Mouse (Mus musculus) heart, postnatal 0 days (tissue): ENCODE data around the gene Cacfd1. TPM values are rescaled to one million over a fixed set of nuclear protein-coding genes. Genes with fewer than 3 reads are reported as not detected.

ENCODE experiments used
- ATAC-seq: fragments of 200-750 bp; cut with Nextera tagmentation; 2 replicates; pipeline ENCODE4 v1.8.0; 2017; ENCODE audit warnings: low read depth, moderate number of reproducible peaks, moderate library complexity; ENCODE audit not compliant: insufficient read depth
- DNase-seq: peaks from one replicate; pipeline ENCODE4 v3.0.0-alpha.2; 2016; ENCODE audit warnings: low spot score
- H3K27ac ChIP-seq: fragments of 300-500 bp; sonication (generic); 2 replicates; pipeline ENCODE4 v1.5.1; 2014; ENCODE audit warnings: low read depth, mild to moderate bottlenecking
- H3K27me3 ChIP-seq: fragments of 300-500 bp; sonication (generic); 2 replicates; pipeline ENCODE4 v1.6.1; 2014; ENCODE audit warnings: low read length, mixed read lengths; ENCODE audit not compliant: control insufficient read depth, insufficient read depth
- H3K36me3 ChIP-seq: fragments of 300-500 bp; sonication (generic); replicated peaks from 2 replicates; pipeline ENCODE4 v1.6.1; 2014; ENCODE audit warnings: low read length, mixed read lengths; ENCODE audit not compliant: control insufficient read depth, insufficient read depth
- H3K4me1 ChIP-seq: fragments of 300-500 bp; sonication (generic); 2 replicates; pipeline ENCODE4 v1.6.1; 2014; ENCODE audit warnings: antibody characterized with exemption; ENCODE audit not compliant: control insufficient read depth, insufficient read depth
- H3K4me2 ChIP-seq: fragments of 300-500 bp; sonication (generic); 2 replicates; pipeline ENCODE4 v1.6.1; 2014; ENCODE audit warnings: low read depth, mild to moderate bottlenecking, low read length, moderate library complexity
- H3K4me3 ChIP-seq: fragments of 300-500 bp; sonication (generic); 2 replicates; pipeline ENCODE4 v1.5.1; 2014; ENCODE audit warnings: low read depth, low read length
- H3K9ac ChIP-seq: fragments of 300-500 bp; sonication (generic); replicated peaks from 2 replicates; pipeline ENCODE4 v1.6.1; 2014; ENCODE audit warnings: low read depth, low read length, mixed read lengths
- H3K9me3 ChIP-seq: fragments of 300-500 bp; sonication (generic); replicated peaks from 2 replicates; pipeline ENCODE4 v1.6.1; 2016; ENCODE audit warnings: low read length; ENCODE audit not compliant: control insufficient read depth
- CTCF ChIP-seq: IDR thresholded peaks from 2 replicates; pipeline ENCODE4 v1.5.1; 2016; ENCODE audit warnings: antibody characterized with exemption, control low read depth, low read depth
- EP300 ChIP-seq: IDR thresholded peaks from 2 replicates; pipeline ENCODE4 v1.6.1; 2016; ENCODE audit warnings: antibody characterized with exemption, low read depth
- WGBS: fragments of 180-500 bp; shearing (Covaris S2); extraction: QIAGEN DNeasy Blood & Tissue Kit; methylation state at CpG from one replicate; pipeline ENCODE4 v1.1.7; 2014; 5-methylcytosine and 5-hydroxymethylcytosine counted together
- polyA plus RNA-seq: library from polyadenylated mRNA; unstranded; fragments of >200 nt; fragmentation: Nextera tagmentation; extraction: Ambion mirVana; gene quantifications from 2 replicates; pipeline ENCODE4 v1.2.1, GENCODE M21; 2015
- total RNA-seq: library from RNA; depleted of rRNA; stranded (reverse); fragments of >200 nt; gene quantifications from 2 replicates; pipeline ENCODE4 v1.2.3, GENCODE M21; 2014; ENCODE audit warnings: low replicate concordance; rRNA removed

Gene Cacfd1
- total and polyA plus RNA-seq, 2 experiments from 2014 or later: 26.6 to 37.3 TPM

DNA sequence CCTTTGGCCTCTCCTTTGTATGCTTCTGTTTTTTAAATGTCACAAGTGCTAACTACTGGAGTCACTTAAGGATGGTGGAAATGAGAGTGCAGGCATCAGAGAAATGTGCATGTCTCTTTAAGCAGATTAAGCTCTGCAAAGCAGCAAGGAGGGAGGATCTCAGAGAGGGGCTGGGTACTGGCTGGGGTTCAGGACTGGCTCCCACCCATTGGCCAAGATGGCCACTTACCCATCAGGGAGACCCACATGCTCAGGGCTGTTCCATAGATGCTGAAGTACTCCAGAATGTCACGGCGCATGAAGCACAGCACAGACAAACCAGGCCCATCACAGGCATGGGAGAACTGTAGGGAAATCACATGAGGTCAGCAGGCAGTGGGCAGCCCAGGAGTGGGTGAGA is 57.4 kb downstream of the Cacfd1 start:
- 85% methylated on average over 2 of the region's 2 CpGs for WGBS

DNA sequence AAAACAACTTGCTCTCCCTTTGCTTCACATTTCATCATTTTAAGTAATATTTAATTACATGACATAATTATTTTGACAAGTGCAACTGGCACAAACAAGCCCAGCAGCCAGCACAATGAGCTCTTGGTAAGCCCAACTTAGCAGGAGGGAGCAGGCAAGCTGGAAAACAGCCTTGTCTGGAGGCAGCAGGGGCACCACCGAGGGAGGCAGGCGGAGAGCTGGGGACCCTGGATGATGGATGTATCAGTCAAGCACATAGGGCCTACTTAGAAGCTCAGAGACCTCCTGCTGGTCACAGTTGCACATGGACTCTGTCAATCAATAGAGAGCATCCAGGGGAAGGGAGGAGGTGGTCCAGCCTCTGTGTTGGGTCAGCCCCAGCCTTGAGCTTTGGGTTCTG is 58.3 kb downstream of the Cacfd1 start:
- no peak for ATAC-seq
- H3K4me2 ChIP-seq: no peak overlapping the region
- TF ChIP-seq CTCF (no peak), EP300 (no peak)
- no peak for DNase-seq
- peaks cover 17% of the 10 kb centered on the region for H3K4me1 ChIP-seq
- no peaks in the 10 kb centered on the region for H3K27me3 ChIP-seq
- no peaks in the 10 kb centered on the region for H3K36me3 ChIP-seq
- WGBS: 53% methylated on average over 2 of the region's 2 CpGs
- H3K9ac ChIP-seq: no peak overlapping the region
- no peak overlapping the region for H3K4me3 ChIP-seq
- H3K27ac ChIP-seq: no peak overlapping the region
- no peaks in the 10 kb centered on the region for H3K9me3 ChIP-seq

More for the DNA sequence above, 57.4 kb downstream of the Cacfd1 start:
- Histone ChIP-seq H3K27me3 (no peaks in the 10 kb centered on the region), H3K9ac (no peak overlapping the region), H3K4me1 (peaks cover 17% of the 10 kb centered on the region), H3K27ac (no peak overlapping the region), H3K4me2 (no peak overlapping the region), H3K36me3 (no peaks in the 10 kb centered on the region), H3K9me3 (no peaks in the 10 kb centered on the region), H3K4me3 (no peak overlapping the region)
- no peak for TF ChIP-seq EP300
- TF ChIP-seq CTCF: no peak
- no peak for DNase-seq
- ATAC-seq: no peak

DNA sequence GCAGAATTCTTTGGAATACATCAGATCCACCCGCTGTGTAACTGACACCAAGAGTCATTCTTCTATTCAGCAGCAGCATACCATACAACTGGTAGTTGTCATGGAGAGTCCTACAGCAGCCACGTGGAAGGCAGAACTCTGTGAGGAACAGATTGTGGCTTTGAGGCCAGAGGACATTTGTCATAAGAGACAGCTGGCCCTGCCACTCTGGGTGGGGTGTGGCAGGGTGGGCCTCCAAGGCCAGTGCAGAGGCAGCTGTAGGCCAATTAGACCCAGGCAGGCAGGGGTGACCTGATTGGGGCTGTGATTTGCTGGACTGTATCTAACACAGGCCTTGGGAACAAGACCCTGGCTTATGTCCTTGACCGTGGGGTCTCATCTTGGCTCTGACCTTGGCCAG is 59.9 kb downstream of the Cacfd1 start:
- H3K4me3 ChIP-seq: no peak overlapping the region
- peaks cover 17% of the 10 kb centered on the region for H3K4me1 ChIP-seq
- WGBS: 59% methylated on average over 3 of the region's 3 CpGs
- H3K27ac ChIP-seq: no peak overlapping the region
- H3K9me3 ChIP-seq: no peaks in the 10 kb centered on the region
- no peak overlapping the region for H3K4me2 ChIP-seq
- no peak overlapping the region for H3K9ac ChIP-seq
- DNase-seq (no peak), ATAC-seq (no peak)
- TF ChIP-seq CTCF (no peak), EP300 (no peak)
- H3K36me3 ChIP-seq: no peaks in the 10 kb centered on the region
- no peaks in the 10 kb centered on the region for H3K27me3 ChIP-seq

DNA sequence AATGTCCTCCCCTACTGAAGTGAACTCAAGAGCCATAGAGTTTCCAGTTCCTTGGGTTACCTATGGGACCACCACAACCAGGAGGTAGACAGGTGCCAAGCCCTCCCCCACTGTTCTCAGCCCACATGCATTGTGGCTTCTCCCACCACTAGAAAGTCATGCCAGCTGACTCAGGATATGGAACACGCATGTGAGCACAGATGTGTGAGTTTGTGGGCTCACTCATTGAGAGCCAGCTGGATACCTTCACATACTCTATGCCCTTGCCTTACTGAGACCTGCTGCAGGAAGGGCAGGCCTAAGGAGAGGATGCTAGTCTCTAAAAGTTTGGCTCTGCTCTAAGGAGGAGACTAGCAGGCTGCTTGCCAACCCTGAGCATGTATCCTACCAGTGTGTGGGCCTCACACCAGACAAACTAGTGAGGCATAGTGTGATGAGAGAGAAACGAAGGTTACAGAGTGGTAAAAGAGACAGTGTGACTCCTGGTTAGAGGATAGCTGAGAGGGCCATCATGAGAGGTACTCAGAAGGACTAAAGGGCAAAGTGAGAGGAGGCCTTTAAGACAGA is 60.6 kb downstream of the Cacfd1 start:
- H3K27me3 ChIP-seq: no peaks in the 10 kb centered on the region
- DNase-seq (no peak), ATAC-seq (no peak)
- H3K4me3 ChIP-seq: no peak overlapping the region
- TF ChIP-seq EP300: no peak
- no peak for TF ChIP-seq CTCF
- H3K4me2 ChIP-seq: no peak overlapping the region
- WGBS: 82% methylated on average over 2 of the region's 2 CpGs
- no peak overlapping the region for H3K27ac ChIP-seq
- H3K4me1 ChIP-seq: peaks cover 17% of the 10 kb centered on the region
- H3K9me3 ChIP-seq: no peaks in the 10 kb centered on the region
- no peak overlapping the region for H3K9ac ChIP-seq
- H3K36me3 ChIP-seq: no peaks in the 10 kb centered on the region

Other genes with a start within 250 kb of the Cacfd1 start
- not detected in 2 replicates for gene Abo, start 144.9 kb upstream of the Cacfd1 start, total RNA-seq
- not detected in 2 replicates for gene Abo, start 144.9 kb upstream of the Cacfd1 start, polyA plus RNA-seq
- gene Surf6, start 107.0 kb upstream of the Cacfd1 start, total RNA-seq: 6.0 and 7.3 TPM in 2 replicates
- 9.8 and 10.5 TPM in 2 replicates for gene Surf6, start 107.0 kb upstream of the Cacfd1 start, polyA plus RNA-seq
- 35.2 and 55.0 TPM in 2 replicates for gene Med22, start 99.2 kb upstream of the Cacfd1 start, total RNA-seq
- gene Med22, start 99.2 kb upstream of the Cacfd1 start, polyA plus RNA-seq: 38.0 and 38.4 TPM in 2 replicates
- gene Rpl7a, start 99.2 kb upstream of the Cacfd1 start, total RNA-seq: 1,073 and 1,113 TPM in 2 replicates
- gene Rpl7a, start 99.2 kb upstream of the Cacfd1 start, polyA plus RNA-seq: 340 and 347 TPM in 2 replicates
- 5.4 and 9.7 TPM in 2 replicates for gene Surf2, start 93.6 kb upstream of the Cacfd1 start, total RNA-seq
- 26.8 and 29.0 TPM in 2 replicates for gene Surf2, start 93.6 kb upstream of the Cacfd1 start, polyA plus RNA-seq
- 32.9 and 42.7 TPM in 2 replicates for gene Surf1, start 93.4 kb upstream of the Cacfd1 start, total RNA-seq
- gene Surf1, start 93.4 kb upstream of the Cacfd1 start, polyA plus RNA-seq: 41.4 and 44.3 TPM in 2 replicates
- 186 and 189 TPM in 2 replicates for gene Surf4, start 76.0 kb upstream of the Cacfd1 start, total RNA-seq
- 131 and 132 TPM in 2 replicates for gene Surf4, start 76.0 kb upstream of the Cacfd1 start, polyA plus RNA-seq
- gene Stkld1, start 75.9 kb upstream of the Cacfd1 start, total RNA-seq: not detected in 2 replicates
- gene Stkld1, start 75.9 kb upstream of the Cacfd1 start, polyA plus RNA-seq: 0.19 and 0.25 TPM in 2 replicates
- 9.7 and 22.9 TPM in 2 replicates for gene Rexo4, start 45.5 kb upstream of the Cacfd1 start, total RNA-seq
- gene Rexo4, start 45.5 kb upstream of the Cacfd1 start, polyA plus RNA-seq: 13.3 and 16.2 TPM in 2 replicates
- not detected in 2 replicates for gene Adamts13, start 36.5 kb upstream of the Cacfd1 start, total RNA-seq
- not detected in 2 replicates for gene Adamts13, start 36.5 kb upstream of the Cacfd1 start, polyA plus RNA-seq
- 0.66 and 0.80 TPM in 2 replicates for gene Slc2a6, start 18.1 kb downstream of the Cacfd1 start, total RNA-seq
- 0.10 and 0.14 TPM in 2 replicates for gene Slc2a6, start 18.1 kb downstream of the Cacfd1 start, polyA plus RNA-seq
- gene Mymk, start 62.3 kb downstream of the Cacfd1 start, total RNA-seq: not detected in 2 replicates
- gene Mymk, start 62.3 kb downstream of the Cacfd1 start, polyA plus RNA-seq: 0.08 and 0.10 TPM in 2 replicates
- gene Adamtsl2, start 69.5 kb downstream of the Cacfd1 start, total RNA-seq: 17.7 and 21.9 TPM in 2 replicates
- 7.2 and 7.7 TPM in 2 replicates for gene Adamtsl2, start 69.5 kb downstream of the Cacfd1 start, polyA plus RNA-seq
- gene Fam163b, start 132.6 kb downstream of the Cacfd1 start, total RNA-seq: 0.23 and 0.93 TPM in 2 replicates
- 0.36 and 0.40 TPM in 2 replicates for gene Fam163b, start 132.6 kb downstream of the Cacfd1 start, polyA plus RNA-seq
- gene Dbh, start 155.3 kb downstream of the Cacfd1 start, total RNA-seq: not detected in 2 replicates
- gene Dbh, start 155.3 kb downstream of the Cacfd1 start, polyA plus RNA-seq: 1.7 TPM in 2 replicates
- 31.6 and 46.8 TPM in 2 replicates for gene Sardh, start 238.4 kb downstream of the Cacfd1 start, total RNA-seq
- gene Sardh, start 238.4 kb downstream of the Cacfd1 start, polyA plus RNA-seq: 18.1 and 20.7 TPM in 2 replicates